Mouse (Mus musculus) gastrocnemius, postnatal 4 days (tissue): ENCODE measurements around the gene Rpusd1. TPM values are rescaled to one million over a fixed set of nuclear protein-coding genes. Genes with fewer than 3 reads are reported as not detected.

Experiments used
- DNase-seq, 2 experiments: peaks; one replicate each; pipeline ENCODE4 v3.0.0; 2021 to 2022; ENCODE audit warnings: low spot score in 2 of 2, mixed read lengths in 2 of 2
- long read RNA-seq, 2 experiments: library from polyadenylated mRNA; stranded (forward); transcript quantifications; one replicate each; pipeline ENCODE4 v2.0.0; 2021
- total RNA-seq, 2 experiments: library from RNA; stranded (reverse); gene quantifications; 2 replicates each; pipeline ENCODE4 v1.2.3; 2021

Rpusd1 gene
- total RNA-seq: 1 to 10 TPM; 7.9 to 8.1 TPM
- long read RNA-seq, experiment 1, partial matches to known transcripts: 1 of 11 reads
- long read RNA-seq, experiment 1, other reads (novel, unspliced or antisense): 2 of 11 reads
- long read RNA-seq, experiment 2, transcript Rpusd1-201 (6 exons, 1,745 nt): major isoform, 6 of 19 reads
- long read RNA-seq, experiment 2, transcript Rpusd1-202 (5 exons, 1,531 nt): minor isoform, 5 of 19 reads
- long read RNA-seq, experiment 2, partial matches to known transcripts: 5 of 19 reads
- long read RNA-seq, experiment 2, other reads (novel, unspliced or antisense): 2 of 19 reads

GRCm38 (mm10) chr17:25727265-25728008, at the start of gene Rpusd1, which contains the start of gene Chtf18:
Rpusd1 (plus strand) TSS chr17:25727670.
Chtf18 (minus strand) TSS chr17:25727419.
- peak; percentile 96 to 99 for DNase-seq

- no peak for DNase-seq
Measured at GRCm38 (mm10) chr17:25677969-25678368, 49.5 kb upstream of the Rpusd1 start.

GRCm38 (mm10) chr17:25679818-25680217, 47.7 kb upstream of the Rpusd1 start:
- no peak for DNase-seq

- DNase-seq: no peak
Measured at GRCm38 (mm10) chr17:25681636-25682035, 45.8 kb upstream of the Rpusd1 start.

- DNase-seq: peak in 1 of 2 experiments; percentile 28
Measured at GRCm38 (mm10) chr17:25686323-25686722, 41.1 kb upstream of the Rpusd1 start.

- DNase-seq: no peak
Measured at GRCm38 (mm10) chr17:25688922-25689321, 38.5 kb upstream of the Rpusd1 start.

GRCm38 (mm10) chr17:25696263-25696662, 31.2 kb upstream of the Rpusd1 start:
- DNase-seq: no peak

- DNase-seq: peak; percentile 53 to 69
Measured at GRCm38 (mm10) chr17:25698446-25698845, 29.0 kb upstream of the Rpusd1 start.

- no peak for DNase-seq
Measured at GRCm38 (mm10) chr17:25700863-25701496, 26.5 kb upstream of the Rpusd1 start.

- no peak for DNase-seq
Measured at GRCm38 (mm10) chr17:25709994-25710393, 17.5 kb upstream of the Rpusd1 start.

- no peak for DNase-seq
Measured at GRCm38 (mm10) chr17:25711136-25711535, 16.3 kb upstream of the Rpusd1 start.

- DNase-seq: no peak
Measured at GRCm38 (mm10) chr17:25715627-25716026, 11.8 kb upstream of the Rpusd1 start.

GRCm38 (mm10) chr17:25716130-25716529, 11.3 kb upstream of the Rpusd1 start:
- no peak for DNase-seq

- DNase-seq: no peak
Measured at GRCm38 (mm10) chr17:25716711-25717637, 10.5 kb upstream of the Rpusd1 start, which contains the start of gene Gng13. Gng13 (plus strand) TSS chr17:25717171.

- no peak for DNase-seq
Measured at GRCm38 (mm10) chr17:25717691-25718090, 9.8 kb upstream of the Rpusd1 start.

- DNase-seq: no peak
Measured at GRCm38 (mm10) chr17:25721476-25721875, 6.0 kb upstream of the Rpusd1 start.

- no peak for DNase-seq
Measured at GRCm38 (mm10) chr17:25723470-25723869, 4.0 kb upstream of the Rpusd1 start.

GRCm38 (mm10) chr17:25723919-25724318, 3.6 kb upstream of the Rpusd1 start:
- no peak for DNase-seq

GRCm38 (mm10) chr17:25725264-25725663, 2.2 kb upstream of the Rpusd1 start:
- DNase-seq: no peak

GRCm38 (mm10) chr17:25728009-25728270, 470 bp downstream of the Rpusd1 start:
- DNase-seq: no peak

- DNase-seq: peak; percentile 62 to 78
Measured at GRCm38 (mm10) chr17:25732082-25732481, 4.6 kb downstream of the Rpusd1 start.
